Mouse (Mus musculus): ENCODE measurements around the gene Ndufa4l2. TPM values are rescaled to one million over a fixed set of nuclear protein-coding genes. Genes with fewer than 3 reads are reported as not detected.
A peak's percentile ranks its signal among the peaks of the same experiment; 100 is the strongest.

The Ndufa4l2 gene
- polyA plus RNA-seq, 1 experiment, result 13.0 TPM

- DNase-seq (ENCODE audit: low read depth), result no peak
- no peak for TF ChIP-seq CTCF (IDR thresholded peaks at IDR 0.05; ENCODE audit: borderline replicate concordance, extremely low read depth, insufficient read depth, insufficient read length)
- TF ChIP-seq POLR2A (IDR thresholded peaks at IDR 0.05; ENCODE audit: borderline replicate concordance, extremely low read depth, insufficient read depth, insufficient read length, poor library complexity, severe bottlenecking), result no peak
Observed at GRCm38 (mm10) chr10:127543916-127544315, 29.1 kb downstream of the Ndufa4l2 start.

- DNase-seq (ENCODE audit: low read depth), result no peak
- TF ChIP-seq CTCF (IDR thresholded peaks at IDR 0.05; ENCODE audit: borderline replicate concordance, extremely low read depth, insufficient read depth, insufficient read length) (no peak), POLR2A (IDR thresholded peaks at IDR 0.05; ENCODE audit: borderline replicate concordance, extremely low read depth, insufficient read depth, insufficient read length, poor library complexity, severe bottlenecking) (no peak)
Observed at GRCm38 (mm10) chr10:127544375-127544774, 29.6 kb downstream of the Ndufa4l2 start.

GRCm38 (mm10) chr10:127546505-127546904 is 31.7 kb downstream of the Ndufa4l2 start:
- peak; percentile 21; the same call in 1 of the 2 replicates for TF ChIP-seq CTCF (IDR thresholded peaks at IDR 0.05; ENCODE audit: borderline replicate concordance, extremely low read depth, insufficient read depth, insufficient read length)
- TF ChIP-seq POLR2A (IDR thresholded peaks at IDR 0.05; ENCODE audit: borderline replicate concordance, extremely low read depth, insufficient read depth, insufficient read length, poor library complexity, severe bottlenecking), result no peak
- no peak for DNase-seq (ENCODE audit: low read depth)

GRCm38 (mm10) chr10:127548236-127548635 is 33.5 kb downstream of the Ndufa4l2 start:
- DNase-seq (ENCODE audit: low read depth), result no peak
- TF ChIP-seq CTCF (IDR thresholded peaks at IDR 0.05; ENCODE audit: borderline replicate concordance, extremely low read depth, insufficient read depth, insufficient read length), result no peak
- TF ChIP-seq POLR2A (IDR thresholded peaks at IDR 0.05; ENCODE audit: borderline replicate concordance, extremely low read depth, insufficient read depth, insufficient read length, poor library complexity, severe bottlenecking), result no peak

DNA sequence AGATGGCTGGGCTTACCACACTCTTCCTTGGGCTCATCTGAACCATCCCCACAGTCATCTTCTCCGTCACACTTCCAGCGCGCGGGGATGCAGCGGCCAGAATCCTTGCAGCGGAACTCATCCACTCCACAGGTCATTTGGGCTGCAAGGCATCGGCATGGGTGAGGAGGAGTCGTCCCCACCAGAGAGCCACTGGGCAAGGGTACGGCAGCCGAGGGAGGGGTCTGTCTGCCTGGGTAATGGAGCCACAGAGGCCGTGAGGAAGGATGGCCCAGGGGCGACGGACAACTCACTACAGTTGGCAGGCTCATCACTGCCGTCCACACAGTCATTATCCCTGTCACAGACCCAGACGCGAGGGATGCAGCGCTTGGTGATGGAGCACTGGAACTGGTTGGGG is 35.1 kb downstream of the Ndufa4l2 start:
- TF ChIP-seq CTCF (IDR thresholded peaks at IDR 0.05; ENCODE audit: borderline replicate concordance, extremely low read depth, insufficient read depth, insufficient read length) (no peak), POLR2A (IDR thresholded peaks at IDR 0.05; ENCODE audit: borderline replicate concordance, extremely low read depth, insufficient read depth, insufficient read length, poor library complexity, severe bottlenecking) (no peak)
- DNase-seq (ENCODE audit: low read depth), result no peak

GRCm38 (mm10) chr10:127555703-127556102 is 40.9 kb downstream of the Ndufa4l2 start:
- no peak for TF ChIP-seq POLR2A (IDR thresholded peaks at IDR 0.05; ENCODE audit: borderline replicate concordance, extremely low read depth, insufficient read depth, insufficient read length, poor library complexity, severe bottlenecking)
- peak; percentile 73 for TF ChIP-seq CTCF (IDR thresholded peaks at IDR 0.05; ENCODE audit: borderline replicate concordance, extremely low read depth, insufficient read depth, insufficient read length)
- peak; percentile 50 for DNase-seq (ENCODE audit: low read depth)

DNA sequence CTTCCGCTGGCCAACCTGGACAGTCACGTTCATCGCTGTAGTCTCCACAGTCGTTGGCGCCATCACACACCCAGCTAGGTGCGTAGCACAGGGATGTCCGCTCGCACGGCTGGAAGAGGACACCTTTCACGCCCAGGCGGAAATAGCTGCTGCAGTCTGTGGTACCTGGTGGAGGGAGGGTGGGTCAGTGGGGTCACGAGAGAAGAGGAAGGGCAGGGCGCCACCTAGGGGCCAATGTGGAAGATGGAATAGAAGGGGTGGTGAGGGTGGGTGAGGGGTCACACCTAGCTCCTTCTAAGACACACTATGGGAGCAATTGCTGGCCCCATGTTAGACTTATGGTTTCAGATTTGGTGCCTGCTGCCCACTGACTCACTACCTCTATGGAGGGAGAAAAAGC is 42.6 kb downstream of the Ndufa4l2 start:
- TF ChIP-seq POLR2A (IDR thresholded peaks at IDR 0.05; ENCODE audit: borderline replicate concordance, extremely low read depth, insufficient read depth, insufficient read length, poor library complexity, severe bottlenecking) (no peak), CTCF (IDR thresholded peaks at IDR 0.05; ENCODE audit: borderline replicate concordance, extremely low read depth, insufficient read depth, insufficient read length) (peak; percentile 36; the same call in 1 of the 2 replicates)

GRCm38 (mm10) chr10:127561145-127561544 is 46.4 kb downstream of the Ndufa4l2 start:
- DNase-seq (ENCODE audit: low read depth), result no peak
- TF ChIP-seq CTCF (IDR thresholded peaks at IDR 0.05; ENCODE audit: borderline replicate concordance, extremely low read depth, insufficient read depth, insufficient read length) (peak; percentile 15; the same call in 1 of the 2 replicates), POLR2A (IDR thresholded peaks at IDR 0.05; ENCODE audit: borderline replicate concordance, extremely low read depth, insufficient read depth, insufficient read length, poor library complexity, severe bottlenecking) (no peak)

More for the DNA sequence above, 42.6 kb downstream of the Ndufa4l2 start:
- DNase-seq (ENCODE audit: low read depth), result no peak

DNA sequence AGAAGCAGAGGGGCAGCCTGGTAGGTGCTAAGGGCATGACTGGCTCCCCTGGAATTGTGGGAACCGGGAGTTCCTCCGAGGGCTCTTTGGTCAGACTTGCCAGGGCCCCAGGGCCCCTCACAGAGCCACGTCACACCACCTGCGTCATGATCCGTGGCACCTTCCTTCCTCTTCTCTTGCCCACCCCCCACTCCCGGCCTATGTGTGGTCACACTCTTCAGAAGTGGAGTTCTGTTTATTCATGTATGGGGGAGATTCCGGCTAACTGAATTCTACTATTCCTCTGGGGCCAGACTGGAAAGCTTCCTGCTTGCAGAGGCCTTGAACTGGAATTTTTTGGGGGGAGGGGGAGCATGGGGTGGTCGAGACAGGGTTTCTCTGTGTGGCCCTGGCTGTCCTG is 49.1 kb downstream of the Ndufa4l2 start:
- no peak for DNase-seq (ENCODE audit: low read depth)
- no peak for TF ChIP-seq CTCF (IDR thresholded peaks at IDR 0.05; ENCODE audit: borderline replicate concordance, extremely low read depth, insufficient read depth, insufficient read length)
- no peak for TF ChIP-seq POLR2A (IDR thresholded peaks at IDR 0.05; ENCODE audit: borderline replicate concordance, extremely low read depth, insufficient read depth, insufficient read length, poor library complexity, severe bottlenecking)

DNA sequence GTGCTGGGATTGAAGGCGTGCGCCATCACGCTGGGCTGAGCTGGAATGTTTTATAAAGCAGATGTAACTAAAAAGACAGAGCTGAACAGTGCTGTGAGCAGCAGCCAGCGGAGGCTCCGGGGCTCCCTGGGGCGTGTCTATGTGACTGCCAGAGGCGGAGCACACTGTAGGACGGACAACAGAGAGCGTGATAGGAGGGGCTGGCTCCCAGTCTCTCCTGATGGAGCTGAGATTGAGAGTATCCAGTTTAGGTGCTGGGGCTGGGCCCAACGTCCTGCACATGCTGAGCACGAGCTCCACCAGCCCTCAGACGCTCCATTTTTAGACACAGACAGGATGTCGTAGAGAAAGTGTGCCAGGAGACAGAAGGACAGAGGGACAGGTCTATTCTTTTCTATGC is 49.5 kb downstream of the Ndufa4l2 start:
- DNase-seq (ENCODE audit: low read depth), result no peak
- TF ChIP-seq POLR2A (IDR thresholded peaks at IDR 0.05; ENCODE audit: borderline replicate concordance, extremely low read depth, insufficient read depth, insufficient read length, poor library complexity, severe bottlenecking), result no peak
- TF ChIP-seq CTCF (IDR thresholded peaks at IDR 0.05; ENCODE audit: borderline replicate concordance, extremely low read depth, insufficient read depth, insufficient read length), result no peak

Other genes starting within 250 kb of the Ndufa4l2 start
- 326 and 373 TPM in 2 replicates for gene Dctn2, start 248.6 kb upstream of the Ndufa4l2 start, polyA plus RNA-seq (2012; rRNA removed)
- 39.2 and 67.3 TPM in 2 replicates for gene Mbd6, start 225.9 kb upstream of the Ndufa4l2 start, polyA plus RNA-seq (2012; rRNA removed)
- gene Mars, start 203.2 kb upstream of the Ndufa4l2 start, polyA plus RNA-seq (2012; rRNA removed), result 88.2 and 102 TPM in 2 replicates
- 0.49 and 0.71 TPM in 2 replicates for gene Arhgap9, start 193.0 kb upstream of the Ndufa4l2 start, polyA plus RNA-seq (2012; rRNA removed)
- 7.4 and 11.3 TPM in 2 replicates for gene Gli1, start 173.0 kb upstream of the Ndufa4l2 start, polyA plus RNA-seq (2012; rRNA removed)
- gene Inhbe, start 160.6 kb upstream of the Ndufa4l2 start, polyA plus RNA-seq (2012; rRNA removed), result not detected in 2 replicates
- not detected in 2 replicates for gene Inhbc, start 144.5 kb upstream of the Ndufa4l2 start, polyA plus RNA-seq (2012; rRNA removed)
- gene R3hdm2, start 134.6 kb upstream of the Ndufa4l2 start, polyA plus RNA-seq (2012; rRNA removed), result 58.6 and 110 TPM in 2 replicates
- gene Stac3, start 13.3 kb upstream of the Ndufa4l2 start, polyA plus RNA-seq (2012; rRNA removed), result 6.8 and 9.8 TPM in 2 replicates
- 80.8 and 100 TPM in 2 replicates for gene Shmt2, start 7.5 kb downstream of the Ndufa4l2 start, polyA plus RNA-seq (2012; rRNA removed)
- gene Nxph4, start 19.6 kb downstream of the Ndufa4l2 start, polyA plus RNA-seq (2012; rRNA removed), result 19.9 and 48.8 TPM in 2 replicates
- 155 and 269 TPM in 2 replicates for gene Lrp1, start 106.2 kb downstream of the Ndufa4l2 start, polyA plus RNA-seq (2012; rRNA removed)
- gene Stat6, start 128.0 kb downstream of the Ndufa4l2 start, polyA plus RNA-seq (2012; rRNA removed), result 5.7 and 7.4 TPM in 2 replicates
- gene Nemp1, start 151.9 kb downstream of the Ndufa4l2 start, polyA plus RNA-seq (2012; rRNA removed), result 6.4 and 10.7 TPM in 2 replicates
- 7.4 and 8.0 TPM in 2 replicates for gene Nab2, start 153.6 kb downstream of the Ndufa4l2 start, polyA plus RNA-seq (2012; rRNA removed)
- 2.0 and 2.6 TPM in 2 replicates for gene Myo1a, start 190.2 kb downstream of the Ndufa4l2 start, polyA plus RNA-seq (2012; rRNA removed)
- 0.74 and 2.1 TPM in 2 replicates for gene Tac2, start 209.5 kb downstream of the Ndufa4l2 start, polyA plus RNA-seq (2012; rRNA removed)
- 14.9 and 18.7 TPM in 2 replicates for gene Zbtb39, start 224.6 kb downstream of the Ndufa4l2 start, polyA plus RNA-seq (2012; rRNA removed)
- 0.83 and 1.2 TPM in 2 replicates for gene Gpr182, start 236.8 kb downstream of the Ndufa4l2 start, polyA plus RNA-seq (2012; rRNA removed)
- 0.06 and 0.12 TPM in 2 replicates for gene Rdh1, start 244.8 kb downstream of the Ndufa4l2 start, polyA plus RNA-seq (2012; rRNA removed)
- 0.29 TPM in 1 of 2 replicates, not detected in the other for gene Rdh16f1, start 244.8 kb downstream of the Ndufa4l2 start, polyA plus RNA-seq (2012; rRNA removed)

All from brain, embryonic 14.5 days (tissue).